Mouse (Mus musculus): ENCODE data around the gene Vwa3a. TPM values are rescaled to one million over a fixed set of nuclear protein-coding genes. Genes with fewer than 3 reads are reported as not detected.
"Not testable (repeated sequence)": the region's sequence is repeated elsewhere in the genome, so short reads cannot be mapped to it uniquely, and the experiment has no call there.

Vwa3a gene
- 10.3 and 13.4 TPM in 2 replicates for polyA plus RNA-seq (2012; rRNA removed)

DNA sequence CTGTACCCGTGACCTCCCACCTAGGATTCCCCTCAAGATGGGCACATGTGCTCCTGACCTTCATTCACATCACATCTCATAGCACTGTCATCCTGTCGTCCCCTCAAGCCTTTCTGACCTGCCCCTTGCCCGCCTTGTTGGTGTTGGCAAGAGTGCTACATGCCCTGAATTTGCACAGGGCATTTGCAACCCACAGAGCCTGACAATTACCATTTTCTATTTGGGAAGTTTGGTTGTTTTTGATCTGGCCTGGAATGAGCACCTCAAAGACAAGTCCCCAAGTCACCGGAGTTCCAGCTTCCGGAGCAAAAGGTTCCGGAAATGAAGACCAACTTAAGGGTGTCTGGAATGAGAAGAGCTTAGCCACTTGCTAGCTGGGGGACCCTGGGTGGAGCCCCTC, at the start of gene Vwa3a:
Gene Vwa3a (plus strand): TSS at position 301 of the 400 bp plus-strand sequence.
- peak within 1 kb of the TSS; percentile 57; the same call in 1 of the 2 replicates for H3K27ac ChIP-seq (ENCODE audit: insufficient read depth, low read length)
- no peak within 1 kb of the TSS for H3K4me3 ChIP-seq (ENCODE audit: insufficient read depth, low read length)

DNA sequence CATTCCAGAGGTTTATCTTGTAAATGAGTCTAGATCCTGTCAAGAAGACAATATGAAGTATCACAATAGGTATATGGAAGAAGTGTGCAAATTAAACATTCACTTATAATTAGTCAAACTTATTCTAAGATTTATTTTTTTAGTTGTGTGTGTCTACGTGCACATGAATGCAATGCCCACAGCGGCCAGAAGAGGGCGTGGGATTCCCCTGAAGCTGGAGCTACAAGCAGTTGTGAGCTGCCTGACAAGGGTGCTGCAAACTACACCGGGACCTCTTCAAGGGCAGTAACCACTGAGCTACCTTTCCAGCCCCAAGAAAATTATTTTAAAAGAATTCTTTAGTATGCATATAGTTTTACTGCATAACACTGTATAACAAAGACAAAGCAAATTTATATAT, 48.5 kb upstream of the Vwa3a start:
- TF ChIP-seq POLR2A (IDR thresholded peaks at IDR 0.05; ENCODE audit: extremely low read depth, insufficient read depth, low read length) (no peak), CTCF (IDR thresholded peaks at IDR 0.05; ENCODE audit: extremely low read depth, insufficient read depth, low read length) (peak; percentile 30)
- Histone ChIP-seq H3K27ac (ENCODE audit: insufficient read depth, low read length) (no peak overlapping the region), H3K4me3 (ENCODE audit: insufficient read depth, low read length) (no peak overlapping the region), H3K4me1 (ENCODE audit: control insufficient read depth, insufficient read depth, low read length) (peaks cover 11% of the 10 kb centered on the region)

More for the DNA sequence above, at the start of gene Vwa3a:
- peaks cover 6% of the 10 kb centered on the region for H3K4me1 ChIP-seq (ENCODE audit: control insufficient read depth, insufficient read depth, low read length)
- no peak for TF ChIP-seq CTCF (IDR thresholded peaks at IDR 0.05; ENCODE audit: extremely low read depth, insufficient read depth, low read length)
- no peak for TF ChIP-seq POLR2A (IDR thresholded peaks at IDR 0.05; ENCODE audit: extremely low read depth, insufficient read depth, low read length)

DNA sequence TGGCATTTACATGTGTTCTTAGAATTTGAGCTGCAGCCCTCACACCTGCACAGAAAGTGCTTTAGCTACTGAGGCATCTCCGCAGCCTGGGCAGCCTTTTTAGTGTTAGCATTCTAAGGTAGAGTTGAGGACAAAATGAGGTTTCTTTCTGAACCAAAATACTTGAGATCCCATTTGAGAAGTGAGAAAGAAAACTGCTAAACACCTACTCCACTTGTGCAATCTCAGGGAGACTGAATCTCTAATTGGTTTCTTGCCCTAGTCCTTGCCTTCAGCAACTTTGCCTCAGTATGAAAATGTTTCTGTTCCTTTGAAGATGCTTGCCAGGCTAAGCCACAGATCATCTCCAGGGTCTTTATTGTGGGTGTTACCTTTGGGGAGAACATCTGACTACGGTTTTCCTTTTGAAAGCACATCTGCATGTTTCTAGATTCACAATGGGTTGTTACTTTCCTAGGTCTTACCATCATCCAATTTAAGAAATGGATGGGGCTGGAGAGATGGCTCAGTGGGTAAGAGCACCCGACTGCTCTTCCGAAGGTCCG, 45.2 kb upstream of the Vwa3a start:
- peaks cover 6% of the 10 kb centered on the region for H3K4me1 ChIP-seq (ENCODE audit: control insufficient read depth, insufficient read depth, low read length)
- no peak overlapping the region for H3K27ac ChIP-seq (ENCODE audit: insufficient read depth, low read length)
- no peak overlapping the region for H3K4me3 ChIP-seq (ENCODE audit: insufficient read depth, low read length)
- no peak for TF ChIP-seq CTCF (IDR thresholded peaks at IDR 0.05; ENCODE audit: extremely low read depth, insufficient read depth, low read length)
- no peak for TF ChIP-seq POLR2A (IDR thresholded peaks at IDR 0.05; ENCODE audit: extremely low read depth, insufficient read depth, low read length)

DNA sequence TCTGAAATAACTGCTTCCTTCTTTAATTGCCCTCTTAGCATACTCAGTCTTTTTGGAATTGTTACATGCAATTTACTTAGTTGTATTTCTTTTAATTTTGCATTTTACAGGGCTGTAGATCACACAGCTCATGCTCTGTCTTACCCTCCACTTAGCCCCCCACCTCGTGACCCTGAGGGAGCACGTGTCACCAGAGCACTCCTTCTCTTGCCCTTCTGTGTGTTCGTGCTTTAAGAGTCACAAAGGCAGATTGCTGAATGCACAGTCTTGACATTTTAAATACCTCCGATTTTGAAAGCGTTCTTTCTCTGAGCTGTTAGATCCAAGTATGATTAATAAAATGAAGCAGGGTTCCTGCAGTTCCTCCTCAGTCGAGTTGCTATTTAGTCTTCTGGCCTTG, 43.9 kb upstream of the Vwa3a start:
- Histone ChIP-seq H3K4me1 (ENCODE audit: control insufficient read depth, insufficient read depth, low read length) (peaks cover 6% of the 10 kb centered on the region), H3K4me3 (ENCODE audit: insufficient read depth, low read length) (no peak overlapping the region), H3K27ac (ENCODE audit: insufficient read depth, low read length) (no peak overlapping the region)
- TF ChIP-seq POLR2A (IDR thresholded peaks at IDR 0.05; ENCODE audit: extremely low read depth, insufficient read depth, low read length) (no peak), CTCF (IDR thresholded peaks at IDR 0.05; ENCODE audit: extremely low read depth, insufficient read depth, low read length) (no peak)

DNA sequence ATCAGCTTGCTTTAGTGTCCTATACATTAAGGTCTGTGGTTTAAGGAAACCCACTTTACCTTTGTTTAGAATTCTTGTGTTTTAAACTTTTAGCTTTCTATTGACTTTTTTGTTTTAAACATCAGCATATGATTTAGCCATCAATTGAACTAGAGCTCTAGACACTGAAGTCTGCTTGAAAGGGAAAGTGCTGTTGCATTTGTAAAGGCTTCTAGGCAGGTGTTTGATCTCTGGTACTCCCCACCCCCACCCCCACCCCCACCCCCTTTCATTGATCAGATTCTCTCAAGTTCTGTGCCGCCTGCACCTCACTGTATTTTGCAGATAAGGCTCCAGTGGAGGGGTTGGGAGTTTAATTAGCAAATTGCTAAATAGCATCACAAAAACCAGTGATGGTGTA, 43.5 kb upstream of the Vwa3a start:
- Histone ChIP-seq H3K4me3 (ENCODE audit: insufficient read depth, low read length) (no peak overlapping the region), H3K4me1 (ENCODE audit: control insufficient read depth, insufficient read depth, low read length) (peaks cover 6% of the 10 kb centered on the region), H3K27ac (ENCODE audit: insufficient read depth, low read length) (no peak overlapping the region)
- TF ChIP-seq POLR2A (IDR thresholded peaks at IDR 0.05; ENCODE audit: extremely low read depth, insufficient read depth, low read length), result no peak
- no peak for TF ChIP-seq CTCF (IDR thresholded peaks at IDR 0.05; ENCODE audit: extremely low read depth, insufficient read depth, low read length)

DNA sequence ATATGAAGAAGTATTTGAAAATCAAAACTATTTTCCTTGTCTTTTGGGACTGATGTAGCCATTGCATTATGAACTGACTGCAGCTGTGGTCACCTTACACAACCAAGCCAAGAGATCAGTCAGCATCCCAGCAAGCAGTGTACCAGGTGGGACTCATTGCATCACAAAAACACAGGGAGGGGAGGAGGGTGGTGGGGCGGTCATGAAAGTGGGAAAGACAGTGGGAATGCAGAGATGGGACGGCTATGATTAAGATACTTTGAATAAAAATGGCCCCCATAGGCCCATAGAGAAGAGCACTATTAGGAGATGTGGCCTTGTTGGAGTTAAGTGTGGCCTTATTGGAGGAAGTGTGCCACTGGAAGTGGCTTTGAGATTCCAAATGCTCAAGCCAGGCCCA, 42.8 kb upstream of the Vwa3a start:
- no peak overlapping the region for H3K4me3 ChIP-seq (ENCODE audit: insufficient read depth, low read length)
- TF ChIP-seq POLR2A (IDR thresholded peaks at IDR 0.05; ENCODE audit: extremely low read depth, insufficient read depth, low read length), result no peak
- no peak for TF ChIP-seq CTCF (IDR thresholded peaks at IDR 0.05; ENCODE audit: extremely low read depth, insufficient read depth, low read length)
- H3K4me1 ChIP-seq (ENCODE audit: control insufficient read depth, insufficient read depth, low read length), result peaks cover 6% of the 10 kb centered on the region
- H3K27ac ChIP-seq (ENCODE audit: insufficient read depth, low read length), result no peak overlapping the region

DNA sequence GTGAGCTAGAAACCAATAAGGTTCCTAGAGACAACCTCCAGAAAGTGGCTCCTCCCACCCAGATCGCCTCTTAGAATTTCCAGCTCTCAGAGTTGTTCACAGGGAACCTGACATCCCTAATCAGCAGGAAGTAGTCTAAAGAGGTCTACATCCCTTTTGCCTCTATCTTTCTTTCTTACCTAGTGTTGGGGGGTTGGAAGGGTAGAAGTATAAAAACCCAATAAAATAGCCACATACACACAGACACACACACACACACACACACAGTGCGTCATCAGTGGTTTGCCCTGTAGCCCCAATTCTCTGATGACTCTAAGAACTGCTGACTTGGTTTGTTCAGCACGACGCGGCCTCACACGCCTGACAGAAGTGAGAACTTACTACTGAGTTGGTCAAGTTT, 39.5 kb upstream of the Vwa3a start:
- TF ChIP-seq POLR2A (IDR thresholded peaks at IDR 0.05; ENCODE audit: extremely low read depth, insufficient read depth, low read length) (no peak), CTCF (IDR thresholded peaks at IDR 0.05; ENCODE audit: extremely low read depth, insufficient read depth, low read length) (no peak)
- Histone ChIP-seq H3K4me3 (ENCODE audit: insufficient read depth, low read length) (no peak overlapping the region), H3K4me1 (ENCODE audit: control insufficient read depth, insufficient read depth, low read length) (peaks cover 2% of the 10 kb centered on the region; the same call in 1 of the 2 replicates), H3K27ac (ENCODE audit: insufficient read depth, low read length) (no peak overlapping the region)

DNA sequence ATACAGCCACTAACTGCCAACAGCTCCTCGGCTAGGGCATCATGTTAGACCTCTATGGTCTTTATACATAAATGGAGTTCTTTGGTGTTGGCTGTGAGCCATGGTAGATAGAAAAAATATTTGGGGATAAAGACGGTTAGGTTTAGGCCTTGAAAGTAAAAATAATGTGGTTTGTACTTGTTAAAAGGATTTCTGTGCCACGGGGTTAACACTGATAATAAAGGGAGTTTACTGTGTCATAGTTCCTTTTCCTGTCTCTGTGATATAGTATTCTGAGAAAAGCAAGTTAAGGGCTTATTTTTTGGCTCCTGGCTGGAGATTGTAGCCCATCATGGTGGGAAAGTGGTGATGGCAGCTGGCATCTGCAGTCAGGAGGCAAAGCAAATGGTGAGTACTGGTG, 35.2 kb upstream of the Vwa3a start:
- H3K4me1 ChIP-seq (ENCODE audit: control insufficient read depth, insufficient read depth, low read length), result no peaks in the 10 kb centered on the region; the same call in 1 of the 2 replicates
- H3K27ac ChIP-seq (ENCODE audit: insufficient read depth, low read length), result no peak overlapping the region
- H3K4me3 ChIP-seq (ENCODE audit: insufficient read depth, low read length), result no peak overlapping the region
- TF ChIP-seq CTCF (IDR thresholded peaks at IDR 0.05; ENCODE audit: extremely low read depth, insufficient read depth, low read length), result no peak
- no peak for TF ChIP-seq POLR2A (IDR thresholded peaks at IDR 0.05; ENCODE audit: extremely low read depth, insufficient read depth, low read length)

DNA sequence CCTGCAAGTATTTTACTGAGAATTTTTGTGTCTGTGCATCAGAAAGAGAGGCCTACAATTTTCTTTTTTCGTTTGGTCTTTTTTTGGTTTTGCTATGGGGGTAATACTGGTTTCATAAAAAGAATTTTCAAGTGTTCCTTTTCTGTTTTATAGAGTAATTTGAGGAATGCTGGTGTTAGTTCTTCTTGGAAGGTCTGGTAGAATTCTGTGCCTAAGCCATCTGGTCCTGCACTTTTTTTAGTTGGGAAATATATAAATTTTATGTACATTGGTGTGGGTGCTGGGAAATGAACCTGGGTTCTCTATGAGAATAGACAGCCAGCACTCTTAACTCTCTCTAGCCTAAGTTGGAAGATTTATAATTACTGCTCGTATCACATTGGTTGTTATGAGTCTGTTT, 27.0 kb upstream of the Vwa3a start:
- no peak for TF ChIP-seq POLR2A (IDR thresholded peaks at IDR 0.05; ENCODE audit: extremely low read depth, insufficient read depth, low read length)
- TF ChIP-seq CTCF (IDR thresholded peaks at IDR 0.05; ENCODE audit: extremely low read depth, insufficient read depth, low read length), result no peak
- no peak overlapping the region for H3K27ac ChIP-seq (ENCODE audit: insufficient read depth, low read length)
- peaks cover 6% of the 10 kb centered on the region for H3K4me1 ChIP-seq (ENCODE audit: control insufficient read depth, insufficient read depth, low read length)
- no peak overlapping the region for H3K4me3 ChIP-seq (ENCODE audit: insufficient read depth, low read length)

DNA sequence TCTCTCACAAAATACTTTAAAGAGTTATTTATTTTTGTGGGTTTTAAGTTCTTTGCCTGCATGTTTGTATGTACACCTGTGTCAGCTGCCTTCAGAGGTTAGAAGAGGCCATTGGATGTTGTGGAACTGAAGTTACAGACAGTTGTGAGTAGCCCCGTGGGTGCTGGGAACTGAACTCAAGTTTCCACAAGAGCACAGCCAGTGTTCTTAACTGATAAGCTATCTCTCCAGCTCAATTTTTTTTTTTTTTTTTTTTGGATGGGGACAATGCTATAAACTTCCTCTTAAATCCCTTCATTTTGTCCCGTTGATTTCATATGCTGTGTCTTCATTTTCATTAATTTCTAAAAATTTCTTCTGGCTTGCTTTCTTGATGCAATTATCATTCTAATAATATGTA, 25.9 kb upstream of the Vwa3a start:
- no peak overlapping the region for H3K4me3 ChIP-seq (ENCODE audit: insufficient read depth, low read length)
- no peak overlapping the region for H3K27ac ChIP-seq (ENCODE audit: insufficient read depth, low read length)
- TF ChIP-seq POLR2A (IDR thresholded peaks at IDR 0.05; ENCODE audit: extremely low read depth, insufficient read depth, low read length) (no peak), CTCF (IDR thresholded peaks at IDR 0.05; ENCODE audit: extremely low read depth, insufficient read depth, low read length) (no peak)
- H3K4me1 ChIP-seq (ENCODE audit: control insufficient read depth, insufficient read depth, low read length), result peaks cover 6% of the 10 kb centered on the region

DNA sequence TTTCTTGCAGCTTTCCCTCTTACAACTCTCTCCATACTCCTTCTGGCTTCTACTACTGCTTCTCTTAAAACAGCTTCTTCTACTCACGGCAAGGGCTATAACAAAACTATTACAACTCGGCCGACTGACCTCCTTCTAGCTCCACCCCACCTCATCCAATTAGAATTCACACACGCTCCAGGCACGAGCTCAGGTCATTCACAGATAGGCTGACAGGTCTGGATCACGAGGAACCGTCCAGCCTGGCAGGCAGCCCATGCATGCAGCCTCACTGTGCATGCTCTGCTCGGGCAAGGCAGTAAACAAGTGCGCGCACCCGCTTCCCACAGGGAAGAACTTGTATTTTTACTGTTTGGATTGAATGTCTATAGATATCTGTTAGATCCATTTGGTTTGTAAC, 25.2 kb upstream of the Vwa3a start:
- H3K27ac ChIP-seq (ENCODE audit: insufficient read depth, low read length); H3K4me1 ChIP-seq (ENCODE audit: control insufficient read depth, insufficient read depth, low read length); H3K4me3 ChIP-seq (ENCODE audit: insufficient read depth, low read length): not testable (repeated sequence)

Data from cortical plate, adult 2 months (tissue).